Mouse (Mus musculus) layer of hippocampus, postnatal 14 days (tissue): ENCODE results near the gene Lrrc3b. TPM values are rescaled to one million over a fixed set of nuclear protein-coding genes. Genes with fewer than 3 reads are reported as not detected.
A peak's percentile ranks its signal among the peaks of the same experiment; 100 is the strongest.

Experiments used
- DNase-seq, 2 experiments: peaks; one replicate each; pipeline ENCODE4 v3.0.0; 2021 to 2022; ENCODE audit warnings: low spot score in 2 of 2, mixed read lengths in 1 of 2
- long read RNA-seq, 2 experiments: library from polyadenylated mRNA; stranded (forward); transcript quantifications; one replicate each; pipeline ENCODE4 v2.0.0; 2021
- total RNA-seq, 2 experiments: library from RNA; stranded (reverse); gene quantifications; 2 replicates each; pipeline ENCODE4 v1.2.3; 2021

Lrrc3b gene
- 1 to 10 TPM; 7.5 to 8.0 TPM for total RNA-seq
- long read RNA-seq, experiment 1, transcript Lrrc3b-201 (2 exons, 1,655 nt) = major isoform, 8 of 8 reads
- long read RNA-seq, experiment 1, partial matches to known transcripts = 0 of 8 reads
- long read RNA-seq, experiment 1, other reads (novel, unspliced or antisense) = 0 of 8 reads
- long read RNA-seq, experiment 2, partial matches to known transcripts = 0 of 3 reads
- long read RNA-seq, experiment 2, other reads (novel, unspliced or antisense) = 1 of 3 reads

DNA sequence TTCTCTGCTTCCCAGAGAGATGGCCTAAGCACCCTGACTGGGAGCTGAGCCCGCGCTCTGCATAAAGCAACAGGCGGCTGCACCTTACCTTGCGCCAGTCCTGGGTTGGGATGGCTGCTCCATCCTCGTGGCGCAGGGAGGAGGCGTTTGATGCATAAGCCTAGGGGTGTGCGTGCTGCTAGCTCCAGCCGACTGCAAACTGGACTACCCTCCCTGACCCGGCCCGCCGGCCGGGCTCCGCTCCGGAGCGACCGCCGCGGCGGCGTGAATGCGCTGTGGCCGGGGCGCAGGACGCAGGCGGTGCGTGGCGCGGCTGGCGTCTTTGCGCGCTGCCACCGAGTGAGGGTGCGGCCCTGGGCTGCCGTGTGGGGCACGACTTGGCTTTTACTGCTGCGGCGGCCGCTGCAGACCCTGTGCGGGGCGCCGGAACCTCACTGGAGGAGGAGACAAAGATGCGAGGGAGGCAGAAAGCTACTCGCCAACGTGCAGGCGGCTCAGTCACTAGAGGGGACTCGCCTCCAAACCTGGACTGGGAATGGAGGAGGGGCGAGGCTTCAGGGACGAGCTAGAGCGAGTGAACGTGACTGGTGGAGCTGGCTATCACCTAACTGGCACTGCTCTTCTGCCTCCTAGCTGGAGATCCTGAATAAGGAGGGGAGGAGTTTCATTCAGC is at the start of gene Lrrc3b:
Gene Lrrc3b, minus strand, starts transcription at position 503 of the 673 bp plus-strand sequence.
- peak; percentile 35 to 55 for DNase-seq

DNA sequence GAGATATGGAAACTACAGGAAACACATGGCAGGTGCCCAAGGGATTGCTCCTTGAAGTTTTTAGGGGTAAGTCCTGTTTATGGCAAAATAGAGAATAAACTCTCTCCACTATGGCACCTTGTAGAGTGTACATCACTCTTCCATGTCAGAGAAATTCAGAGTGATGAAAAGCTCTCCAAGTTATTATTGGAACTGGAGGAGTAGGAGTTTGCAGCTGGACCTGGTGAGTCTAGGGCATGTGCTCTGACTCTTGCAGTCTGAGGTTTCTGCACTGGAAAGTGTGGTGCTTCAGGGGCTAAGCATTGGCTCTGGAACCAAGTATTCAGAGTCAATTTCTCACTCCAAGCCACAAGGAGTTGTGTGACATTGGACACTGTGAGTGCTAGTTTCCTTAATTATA is 38.9 kb upstream of the Lrrc3b start:
- no peak for DNase-seq

DNA sequence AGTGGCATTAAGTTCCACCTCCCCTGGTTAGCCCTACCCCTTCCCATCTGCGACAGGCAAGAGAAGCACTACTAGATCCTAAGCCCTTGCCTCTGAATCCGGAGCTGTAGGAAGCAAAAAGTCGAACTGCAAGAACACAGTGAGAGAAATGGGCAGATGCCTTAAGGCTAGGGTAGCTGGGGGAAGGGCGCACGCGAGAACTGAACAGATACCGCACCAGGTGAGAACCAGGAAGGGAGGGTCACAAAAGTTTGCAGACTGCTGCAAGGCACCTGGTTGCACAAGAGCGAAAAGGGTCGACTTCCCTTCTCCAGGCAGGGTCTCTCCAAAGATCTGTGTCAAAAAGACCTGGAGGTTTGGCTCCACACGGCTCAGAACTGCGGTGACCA is 697 bp downstream of the Lrrc3b start:
- DNase-seq = peak; percentile 12 to 32

DNA sequence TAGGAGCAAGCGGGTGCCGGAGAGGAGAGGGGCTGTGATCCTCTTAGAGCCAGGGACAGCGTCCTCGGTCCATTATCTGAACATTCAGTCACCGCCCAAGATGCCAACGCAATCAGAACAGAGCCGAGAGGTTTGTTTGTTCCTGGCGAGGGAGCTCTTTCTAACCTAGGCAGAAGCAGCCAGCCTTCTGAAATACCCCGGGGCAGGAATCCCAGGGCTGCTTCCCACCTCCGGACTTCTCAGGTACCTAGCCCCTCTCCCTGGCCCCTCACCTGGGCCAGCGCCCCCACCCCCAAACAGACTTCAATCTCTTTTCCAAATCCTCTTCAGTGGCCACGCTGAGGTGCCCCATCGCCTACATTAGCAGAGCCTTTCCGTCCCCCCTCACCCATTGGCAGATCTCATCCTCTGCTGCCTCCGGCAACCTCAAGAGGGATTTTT is 1.3 kb downstream of the Lrrc3b start:
- DNase-seq = no peak

DNA sequence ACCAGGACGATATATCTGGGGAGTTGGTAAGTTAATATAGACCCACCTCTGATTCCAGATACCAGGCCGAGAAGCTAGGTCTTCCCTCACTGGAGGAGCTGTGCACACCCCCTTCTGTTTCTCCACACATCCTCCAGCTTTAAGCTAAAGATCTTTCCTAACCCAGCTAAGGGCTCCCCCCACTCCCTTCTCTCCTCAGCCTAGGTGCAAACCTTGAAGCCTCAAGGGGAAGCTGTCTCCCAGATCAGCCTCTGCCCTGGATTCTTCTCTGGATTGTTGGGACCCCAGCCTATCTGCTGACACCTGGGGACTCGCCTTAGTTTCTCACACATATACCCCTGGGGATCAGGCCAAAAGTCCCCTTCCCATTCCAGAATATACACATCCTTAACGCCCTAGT is 1.7 kb downstream of the Lrrc3b start:
- no peak for DNase-seq

DNA sequence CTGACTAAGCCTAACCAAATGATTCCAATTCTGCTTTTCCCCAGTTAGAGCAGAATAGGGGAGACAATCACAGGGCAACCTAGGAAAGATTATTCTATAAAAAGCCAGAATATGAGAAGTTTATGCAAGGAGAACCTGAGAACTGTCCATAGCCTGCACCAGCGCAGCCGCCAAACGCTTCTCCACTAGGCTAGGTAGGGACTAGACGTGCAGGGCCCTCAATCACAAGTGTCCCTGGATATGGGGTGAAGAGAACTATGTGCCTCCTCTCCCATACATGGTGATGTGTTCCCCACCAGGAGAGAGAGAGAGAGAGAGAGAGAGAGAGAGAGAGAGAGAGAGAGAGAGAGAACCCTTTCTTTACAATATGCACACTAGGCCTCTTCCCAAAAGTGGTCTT is 2.2 kb downstream of the Lrrc3b start:
- no peak for DNase-seq

DNA sequence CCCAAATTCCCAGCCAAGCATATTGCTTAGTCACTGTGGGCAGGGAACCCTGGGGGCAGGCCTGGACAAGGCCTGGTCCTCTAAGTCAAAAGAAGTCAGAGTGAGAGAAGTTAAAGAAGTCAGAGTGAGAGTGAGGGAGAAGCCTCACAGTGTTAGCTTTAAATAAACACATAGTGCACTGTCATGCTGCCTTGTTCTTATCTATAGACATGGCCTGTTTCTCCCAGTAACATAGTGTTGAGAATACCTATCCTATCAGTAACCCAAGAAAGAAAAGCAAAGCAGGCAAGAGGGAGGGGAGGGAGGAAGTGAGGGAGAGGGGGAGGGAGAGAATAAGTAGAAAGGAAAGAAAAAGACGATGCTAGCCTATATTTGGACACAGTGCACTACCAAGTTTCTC is 6.4 kb downstream of the Lrrc3b start:
- DNase-seq = no peak

DNA sequence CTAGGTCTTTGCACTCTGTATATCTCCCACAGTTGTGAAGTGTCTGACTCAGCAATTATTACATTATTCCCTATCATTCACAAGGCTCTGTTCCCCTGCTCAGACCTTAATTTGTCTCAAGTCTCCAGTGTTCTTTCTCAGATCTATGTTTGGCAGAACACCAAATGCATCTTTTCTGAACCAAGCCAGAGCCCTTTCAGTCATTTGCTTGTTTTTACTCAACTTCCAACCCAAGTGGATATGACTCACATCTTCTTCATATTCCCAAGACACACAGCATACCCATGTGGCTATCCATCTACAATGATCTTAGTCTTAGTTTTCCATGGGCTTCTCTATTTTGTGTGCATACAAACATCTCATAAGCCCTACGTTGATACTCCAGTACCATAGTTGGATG is 17.2 kb downstream of the Lrrc3b start:
- DNase-seq = no peak

DNA sequence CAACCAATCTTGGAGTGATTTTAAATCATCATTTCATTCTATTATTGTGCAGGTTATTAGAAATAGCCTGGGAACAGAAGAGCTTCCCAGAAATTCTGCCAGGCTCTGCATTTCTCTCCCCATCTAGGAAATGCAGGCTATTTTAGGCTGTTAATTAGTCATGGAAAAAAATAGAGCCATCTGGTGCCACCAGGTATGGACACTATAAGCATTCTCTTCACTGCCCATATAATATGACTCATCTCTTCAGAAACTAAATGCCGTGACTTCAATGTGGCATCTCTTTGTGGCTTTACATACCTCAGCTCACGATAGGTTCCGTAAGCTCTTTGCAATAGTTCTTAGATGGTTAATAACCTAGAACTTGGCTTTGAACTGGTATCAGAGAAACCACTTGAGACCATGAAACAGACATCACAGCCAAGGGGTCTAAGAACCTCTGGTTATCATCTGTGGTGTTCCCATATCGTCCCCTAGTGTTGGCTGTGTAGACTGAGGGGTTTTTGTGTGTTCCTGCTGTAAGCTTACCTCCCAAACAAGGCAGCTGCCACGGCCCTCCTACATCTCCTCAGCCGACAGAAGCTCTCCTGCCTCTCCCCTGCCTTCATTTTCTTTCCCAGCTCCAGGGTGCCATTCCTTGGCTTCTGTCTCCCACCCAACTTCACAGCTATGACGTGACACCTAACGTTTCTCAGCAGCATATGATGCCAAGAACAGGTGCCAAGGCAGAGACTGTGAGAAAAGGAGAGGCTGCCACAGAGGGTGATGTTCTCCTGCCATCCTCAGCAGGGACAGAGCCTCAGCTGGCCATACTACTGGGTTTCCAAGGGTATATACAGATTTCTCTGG is 27.9 kb downstream of the Lrrc3b start:
- peak; percentile 7 for DNase-seq

DNA sequence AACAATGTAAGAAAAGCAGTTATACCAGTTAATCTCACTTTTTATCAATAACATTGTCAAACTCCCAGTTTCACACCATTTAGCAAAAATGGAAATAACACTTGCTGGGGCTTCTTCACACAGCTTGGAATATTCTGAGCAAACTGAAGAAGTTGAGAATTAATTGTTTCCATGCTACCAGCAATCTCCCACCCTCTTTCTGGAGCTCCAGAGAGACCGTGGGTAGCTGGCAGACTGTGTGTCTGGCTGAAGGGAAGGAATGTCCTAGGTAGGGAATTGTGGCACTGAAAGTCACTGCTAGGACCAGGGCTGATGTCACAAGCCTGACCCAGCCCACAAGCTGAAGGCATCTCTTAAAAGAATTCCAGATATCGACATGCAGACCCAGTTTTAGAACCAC is 53.3 kb downstream of the Lrrc3b start:
- DNase-seq = no peak

DNA sequence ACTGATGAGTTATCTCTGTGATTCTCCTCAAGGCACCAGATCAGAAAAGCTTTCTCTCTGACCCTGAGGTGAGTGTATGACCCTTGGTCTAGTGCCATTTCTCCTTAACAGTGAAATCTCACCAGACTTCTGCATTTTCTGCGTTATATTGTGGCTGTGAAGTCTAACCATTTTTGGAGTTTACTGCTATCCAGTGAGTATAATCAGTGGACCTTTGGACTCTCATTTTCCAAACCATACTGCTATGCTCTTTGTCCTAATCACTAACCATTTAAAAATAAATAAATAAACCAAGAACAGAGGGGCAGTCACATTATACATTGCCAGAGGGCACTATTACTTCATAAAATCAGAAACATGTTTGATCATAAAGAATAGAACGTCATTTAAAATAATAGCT is 53.8 kb downstream of the Lrrc3b start:
- no peak for DNase-seq

DNA sequence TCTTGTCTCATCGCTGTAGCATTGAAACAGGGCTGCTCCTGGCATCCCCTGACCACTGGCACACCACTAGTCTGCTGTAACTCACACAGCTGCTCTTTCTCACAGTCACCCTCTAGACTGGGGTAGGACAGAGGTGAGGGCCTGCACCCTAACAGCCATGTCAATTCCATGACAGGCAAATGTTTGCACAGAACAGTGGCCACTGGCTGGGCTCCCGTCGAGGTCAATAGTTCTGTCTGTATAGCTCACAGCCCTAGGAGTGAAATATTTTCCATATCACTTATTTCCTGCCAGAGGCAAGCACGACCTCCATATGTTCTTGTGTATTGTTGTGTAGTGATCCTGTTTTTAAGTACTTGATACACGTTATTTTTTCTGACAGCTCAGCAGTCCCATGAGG is 54.3 kb downstream of the Lrrc3b start:
- DNase-seq = no peak

DNA sequence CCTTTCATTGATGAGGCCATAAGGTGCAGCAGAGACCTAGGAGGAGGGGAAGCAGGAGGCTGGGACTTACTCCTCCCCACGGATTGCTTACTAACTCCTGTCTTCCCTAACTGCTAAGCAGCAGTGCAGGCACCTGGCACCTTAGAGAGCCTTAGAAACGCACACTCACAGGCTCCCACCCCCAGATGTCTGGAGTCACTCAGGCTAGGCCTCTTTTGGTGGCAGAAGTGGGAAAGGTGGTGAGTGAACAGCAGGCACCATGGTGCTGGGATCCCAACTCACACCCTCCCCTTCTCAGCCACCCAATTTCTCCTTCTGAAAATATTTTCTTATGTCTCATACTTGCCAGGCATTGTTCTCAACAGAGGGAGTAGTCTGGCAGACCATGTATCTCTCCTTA is 55.7 kb downstream of the Lrrc3b start:
- no peak for DNase-seq

DNA sequence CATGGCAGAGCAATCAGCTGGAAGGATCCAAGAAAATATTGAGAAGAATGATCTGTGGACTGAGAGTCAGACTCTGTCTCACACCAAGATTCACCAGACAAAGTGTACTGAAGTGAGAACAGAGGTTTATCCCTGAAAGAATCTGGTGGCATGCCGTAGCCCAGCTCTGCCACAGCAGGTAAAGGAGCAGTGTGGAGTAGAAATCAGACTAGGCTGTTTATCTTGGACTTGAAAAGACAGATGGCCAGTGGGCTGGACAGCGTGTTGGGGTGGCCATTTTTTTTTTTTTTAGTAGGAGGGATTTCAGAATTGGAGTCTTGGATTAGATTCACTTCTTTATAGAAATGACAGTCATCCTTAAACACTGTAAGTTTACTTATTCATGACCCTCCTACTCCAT is 61.4 kb downstream of the Lrrc3b start:
- DNase-seq = no peak

DNA sequence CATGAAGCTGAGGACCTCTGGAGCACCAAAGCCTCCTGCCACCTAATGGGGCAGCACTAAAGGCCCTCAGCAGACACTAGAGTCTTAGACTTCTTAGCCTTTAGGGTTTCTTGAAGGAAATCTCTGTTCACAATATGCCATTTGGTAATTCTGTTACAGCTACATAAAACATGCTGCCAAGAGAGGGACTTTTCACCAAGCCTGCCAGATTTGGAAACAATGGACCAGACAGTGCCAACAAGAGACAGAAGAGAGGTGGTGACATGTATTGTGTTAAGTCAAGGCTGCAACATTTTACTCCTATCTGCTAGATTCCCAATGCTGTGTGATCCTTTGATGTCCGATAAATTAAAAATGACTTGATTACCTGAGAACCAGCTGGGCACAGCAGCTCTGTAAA is 62.0 kb downstream of the Lrrc3b start:
- DNase-seq = no peak

DNA sequence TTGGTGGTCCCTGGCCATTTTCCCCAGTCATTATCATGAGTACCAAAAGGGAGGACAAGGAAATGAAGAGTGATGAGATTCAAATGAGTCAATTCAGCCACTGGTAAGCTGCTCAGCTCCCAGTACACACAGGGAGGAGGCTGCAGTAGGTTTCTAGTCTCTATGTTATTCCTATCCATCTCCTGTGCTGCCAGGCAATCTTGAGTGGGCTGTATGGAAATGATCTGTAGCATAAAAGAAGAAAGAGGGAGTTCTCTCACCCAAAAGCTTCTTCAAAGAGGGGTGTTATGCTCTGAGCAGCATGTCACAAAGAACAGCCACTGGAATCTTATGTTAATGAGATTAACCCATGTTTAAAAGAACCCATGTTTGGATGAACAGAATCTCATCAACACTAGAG is 64.5 kb downstream of the Lrrc3b start:
- no peak for DNase-seq

DNA sequence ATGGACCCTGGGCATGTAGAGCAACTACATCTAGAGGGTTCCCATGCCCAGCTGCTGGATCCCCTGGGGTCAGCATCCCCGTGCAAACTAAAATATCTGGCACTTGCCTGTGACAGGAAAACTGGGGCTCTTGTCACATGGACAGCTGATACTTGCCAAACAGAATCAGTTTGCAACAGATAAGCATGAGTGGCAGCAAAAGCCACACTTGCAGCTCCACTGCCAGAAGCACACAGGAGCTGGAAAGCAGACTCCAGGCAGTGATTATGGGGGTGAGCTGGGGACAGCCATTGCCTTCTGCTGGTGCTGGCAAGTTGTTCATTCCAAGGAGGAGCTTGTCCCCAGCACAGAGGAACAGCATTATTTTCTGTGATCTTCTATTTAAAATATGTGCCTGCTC is 65.8 kb downstream of the Lrrc3b start:
- DNase-seq = peak; percentile 43 to 73

DNA sequence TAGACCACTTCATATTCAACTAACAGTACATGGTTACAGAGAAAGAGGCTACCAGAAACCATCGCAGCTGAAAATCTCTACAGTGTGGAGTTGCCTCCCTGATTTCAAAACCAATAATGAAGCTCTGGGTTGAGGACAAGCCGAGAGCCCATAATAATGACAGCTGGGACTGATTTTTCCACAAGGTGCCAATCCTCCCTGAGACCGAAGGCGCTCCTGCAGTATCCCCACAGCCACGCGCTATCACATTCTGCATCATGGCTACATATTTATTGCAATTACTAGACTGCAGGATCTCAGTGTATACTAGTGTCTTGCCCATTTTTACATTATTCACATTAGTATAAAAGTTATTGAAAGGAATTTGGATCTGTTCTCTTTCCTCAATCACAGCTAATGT is 73.7 kb downstream of the Lrrc3b start:
- no peak for DNase-seq

DNA sequence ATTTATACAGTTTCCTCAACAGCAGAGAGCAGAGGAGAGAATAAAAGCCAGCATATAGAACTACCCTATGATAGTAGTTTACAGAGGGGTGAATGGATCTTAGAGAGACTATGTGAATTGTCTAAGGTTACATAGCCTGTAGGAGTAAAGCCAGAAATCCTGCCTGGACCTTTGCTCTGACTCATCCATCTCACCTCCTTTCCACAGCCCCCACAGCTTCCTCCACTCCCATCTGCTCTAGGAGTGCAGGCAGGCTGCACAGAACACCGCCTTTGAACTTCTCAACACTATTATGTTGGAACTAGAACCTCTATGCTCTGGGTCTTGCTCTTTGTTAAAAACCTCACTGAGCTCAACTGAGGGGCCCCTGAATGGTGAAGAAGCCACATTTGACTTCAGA is 78.9 kb downstream of the Lrrc3b start:
- DNase-seq = no peak

DNA sequence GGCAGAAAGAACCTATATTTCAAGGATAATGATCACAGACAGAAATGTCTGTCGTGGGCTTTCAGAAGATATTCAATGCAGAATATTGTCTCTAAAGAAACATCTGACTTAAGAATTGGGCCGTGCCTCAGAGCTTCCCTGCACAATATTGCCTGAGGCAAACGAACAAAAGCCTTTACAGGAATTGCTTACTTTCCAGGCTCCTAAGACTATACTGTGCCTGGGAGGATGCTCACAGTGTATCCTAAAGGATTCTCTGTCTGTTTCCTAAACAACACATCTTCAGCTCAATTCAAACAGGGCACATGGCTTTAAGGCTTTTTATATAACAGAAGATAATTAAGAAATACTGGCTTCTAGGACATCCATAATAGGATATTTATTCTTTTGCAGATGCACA is 79.7 kb downstream of the Lrrc3b start:
- DNase-seq = no peak

DNA sequence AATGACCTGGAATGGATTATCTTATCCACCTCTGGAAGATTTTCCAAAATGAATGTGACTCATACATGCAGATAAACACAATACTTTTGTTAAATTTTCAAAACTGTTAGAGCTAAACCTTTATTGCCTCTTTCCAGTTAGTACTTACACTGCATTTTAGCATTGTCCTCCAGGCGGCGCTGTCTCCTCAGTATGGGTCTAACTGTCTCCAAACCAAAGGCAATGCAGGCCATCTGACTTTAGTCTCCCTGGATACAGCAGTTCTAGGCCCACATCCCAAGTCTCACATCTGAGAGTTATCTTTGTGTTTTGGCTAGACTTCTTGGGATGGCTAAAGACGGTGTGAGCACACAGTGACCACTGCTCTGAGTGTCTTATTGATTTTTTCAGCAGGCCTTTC is 83.3 kb downstream of the Lrrc3b start:
- peak; percentile 65 to 71 for DNase-seq

DNA sequence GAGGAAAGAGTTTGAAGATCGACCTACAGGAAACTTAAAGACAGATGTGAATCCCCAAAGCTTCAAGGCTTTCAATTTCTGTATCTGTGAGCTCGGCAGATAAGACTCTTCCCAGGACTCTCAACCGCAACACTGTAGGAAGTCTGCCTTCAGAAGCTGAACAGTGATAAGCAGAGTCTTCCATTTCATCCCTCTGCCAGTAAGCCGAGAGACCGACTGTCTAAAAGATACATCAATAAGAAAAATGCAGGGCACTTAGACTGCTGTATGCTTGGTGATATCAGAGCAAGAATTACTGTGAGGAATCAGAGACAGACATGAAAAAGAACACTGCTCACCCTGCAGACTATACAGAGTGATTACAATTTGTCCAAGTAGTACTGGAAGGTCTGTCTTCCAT is 84.5 kb downstream of the Lrrc3b start:
- DNase-seq = no peak
